Mouse (Mus musculus) heart, adult 18-20 months (tissue): ENCODE measurements around the gene Aicda. TPM values are rescaled to one million over a fixed set of nuclear protein-coding genes. Genes with fewer than 3 reads are reported as not detected.
"Not testable (repeated sequence)": the region's sequence is repeated elsewhere in the genome, so short reads cannot be mapped to it uniquely, and the experiment has no call there.

Source experiments
- DNase-seq, 2 experiments: peaks; one replicate each; pipeline ENCODE4 v3.0.0; 2021 to 2022; ENCODE audit warnings: mixed read lengths in 1 of 2
- total RNA-seq, 2 experiments: library from RNA; stranded (reverse); gene quantifications; 2 replicates each; pipeline ENCODE4 v1.2.3; 2021

Aicda gene
- total RNA-seq, 2 experiments from 2014 or later: not detected

DNA sequence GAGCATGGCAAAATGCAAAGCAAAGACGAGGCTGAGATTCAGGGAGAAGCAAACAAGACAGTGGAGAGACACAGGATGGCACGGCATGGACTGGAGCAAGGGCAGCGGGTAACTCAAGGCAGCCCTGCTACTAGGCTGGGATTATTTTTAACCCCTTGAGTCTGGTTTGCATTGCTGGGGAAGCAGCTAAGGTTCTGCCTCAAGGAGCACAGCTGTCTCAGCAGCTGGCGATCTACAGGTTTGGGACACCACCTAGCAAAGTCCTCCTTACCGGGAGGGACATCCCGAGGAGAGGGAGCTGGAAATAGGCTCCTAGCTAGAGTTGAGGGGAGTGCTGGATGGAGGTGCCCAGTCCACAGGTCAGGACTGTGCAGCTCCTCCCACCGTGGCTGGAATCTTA lies 1.7 kb downstream of the Aicda start:
- no peak for DNase-seq

GRCm38 (mm10) chr6:122556959-122557561 lies 3.5 kb downstream of the Aicda start:
- DNase-seq: peak; percentile 72 to 87

DNA sequence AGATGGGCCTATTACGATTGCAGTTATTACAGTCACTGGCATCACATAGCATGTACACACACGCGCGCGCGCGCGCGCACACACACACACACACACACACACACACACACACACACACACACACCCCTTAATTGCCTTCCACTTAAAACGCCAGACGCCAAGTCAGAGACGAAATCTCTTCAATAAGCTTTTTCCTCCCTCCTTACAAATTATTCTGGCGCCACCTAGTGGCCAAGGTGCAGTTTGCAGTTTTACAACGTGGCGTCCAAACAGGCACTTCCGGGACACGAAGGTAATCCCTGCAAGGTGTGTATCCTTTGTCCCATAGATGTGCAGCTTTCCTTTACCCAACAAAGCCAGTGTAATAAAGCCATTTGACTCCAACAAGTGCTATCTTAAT lies 6.8 kb downstream of the Aicda start:
- peak; percentile 62 to 86 for DNase-seq

DNA sequence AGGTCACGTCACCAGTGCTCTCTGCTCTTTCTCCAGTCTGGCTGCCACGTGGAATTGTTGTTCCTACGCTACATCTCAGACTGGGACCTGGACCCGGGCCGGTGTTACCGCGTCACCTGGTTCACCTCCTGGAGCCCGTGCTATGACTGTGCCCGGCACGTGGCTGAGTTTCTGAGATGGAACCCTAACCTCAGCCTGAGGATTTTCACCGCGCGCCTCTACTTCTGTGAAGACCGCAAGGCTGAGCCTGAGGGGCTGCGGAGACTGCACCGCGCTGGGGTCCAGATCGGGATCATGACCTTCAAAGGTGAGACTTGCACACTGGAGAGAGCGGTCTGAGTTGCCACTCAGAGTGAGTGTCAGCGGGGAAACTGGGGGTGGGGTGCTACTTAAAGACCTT lies 7.4 kb downstream of the Aicda start:
- DNase-seq: no peak

GRCm38 (mm10) chr6:122562463-122562862 lies 8.9 kb downstream of the Aicda start:
- DNase-seq: peak; percentile 36 to 79

DNA sequence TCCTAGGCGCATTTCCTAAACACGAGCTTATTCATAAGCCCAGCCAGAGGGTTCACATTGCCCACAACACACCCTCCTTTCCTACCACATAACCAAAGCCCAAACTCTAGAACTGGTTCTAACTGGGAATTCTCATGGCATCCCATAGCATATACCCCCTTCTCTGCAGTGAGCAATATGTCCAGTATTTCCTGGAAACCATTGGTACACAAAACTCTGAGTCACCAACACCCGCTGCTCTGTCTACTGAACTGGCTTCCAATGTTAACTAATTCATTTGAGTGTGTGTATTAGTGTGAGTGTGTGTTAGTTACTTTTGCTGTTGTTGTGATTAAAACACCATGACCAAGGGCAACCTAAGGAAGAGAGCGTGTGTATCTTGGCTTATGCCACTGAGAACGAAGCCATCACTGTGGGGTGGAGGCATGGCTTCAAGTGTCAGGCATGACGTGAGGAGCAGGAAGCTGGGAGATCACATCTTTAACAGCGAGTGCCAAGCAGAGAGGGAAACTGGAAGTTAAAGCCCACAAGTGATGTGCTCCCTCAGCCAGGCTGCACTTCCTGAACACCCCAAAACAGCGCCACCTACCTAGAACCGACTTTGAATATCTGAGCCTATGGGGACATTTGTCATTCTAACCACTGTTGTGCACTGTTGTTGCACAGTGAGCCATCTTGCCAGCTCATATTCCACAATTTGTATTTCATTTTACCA lies 11.6 kb downstream of the Aicda start:
- DNase-seq: no peak

DNA sequence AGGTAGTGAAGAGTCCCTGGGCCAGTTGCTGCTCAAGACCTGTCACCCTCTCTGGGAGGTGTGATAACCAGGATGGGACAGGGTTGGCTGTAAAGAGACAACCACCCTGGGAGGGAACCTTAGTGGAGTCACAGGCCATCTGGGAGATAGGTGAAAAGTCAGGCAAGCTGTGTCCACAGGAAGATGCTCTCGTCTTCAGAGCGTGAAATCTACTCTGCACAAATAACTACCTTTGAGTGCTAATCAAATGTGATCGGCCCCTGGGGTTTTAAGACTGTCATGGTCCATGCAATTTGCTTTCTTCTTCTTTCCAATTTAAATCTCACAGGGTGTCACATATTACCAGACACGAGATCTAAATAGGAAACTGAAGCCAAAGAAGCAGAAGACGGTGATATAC lies 15.5 kb downstream of the Aicda start:
- DNase-seq: no peak

DNA sequence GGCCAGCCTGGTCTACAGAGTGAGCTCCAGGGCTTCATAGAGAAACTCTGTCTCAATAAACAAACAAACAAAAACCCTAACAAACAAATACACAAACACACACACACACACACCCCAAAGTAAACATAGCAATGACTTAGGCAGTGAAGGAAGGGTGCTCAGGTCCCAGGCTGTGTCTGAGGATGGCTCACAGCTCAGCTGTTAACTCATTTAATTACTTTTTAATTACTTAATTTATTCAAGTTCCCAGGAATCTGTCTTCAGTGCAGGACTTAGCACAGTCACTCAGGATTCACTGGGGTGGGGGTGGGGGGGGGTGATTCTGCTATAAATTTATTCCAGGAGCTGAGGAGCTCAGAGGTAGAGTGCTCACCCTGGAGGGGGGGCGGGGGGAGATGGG lies 16.2 kb downstream of the Aicda start:
- no peak for DNase-seq

DNA sequence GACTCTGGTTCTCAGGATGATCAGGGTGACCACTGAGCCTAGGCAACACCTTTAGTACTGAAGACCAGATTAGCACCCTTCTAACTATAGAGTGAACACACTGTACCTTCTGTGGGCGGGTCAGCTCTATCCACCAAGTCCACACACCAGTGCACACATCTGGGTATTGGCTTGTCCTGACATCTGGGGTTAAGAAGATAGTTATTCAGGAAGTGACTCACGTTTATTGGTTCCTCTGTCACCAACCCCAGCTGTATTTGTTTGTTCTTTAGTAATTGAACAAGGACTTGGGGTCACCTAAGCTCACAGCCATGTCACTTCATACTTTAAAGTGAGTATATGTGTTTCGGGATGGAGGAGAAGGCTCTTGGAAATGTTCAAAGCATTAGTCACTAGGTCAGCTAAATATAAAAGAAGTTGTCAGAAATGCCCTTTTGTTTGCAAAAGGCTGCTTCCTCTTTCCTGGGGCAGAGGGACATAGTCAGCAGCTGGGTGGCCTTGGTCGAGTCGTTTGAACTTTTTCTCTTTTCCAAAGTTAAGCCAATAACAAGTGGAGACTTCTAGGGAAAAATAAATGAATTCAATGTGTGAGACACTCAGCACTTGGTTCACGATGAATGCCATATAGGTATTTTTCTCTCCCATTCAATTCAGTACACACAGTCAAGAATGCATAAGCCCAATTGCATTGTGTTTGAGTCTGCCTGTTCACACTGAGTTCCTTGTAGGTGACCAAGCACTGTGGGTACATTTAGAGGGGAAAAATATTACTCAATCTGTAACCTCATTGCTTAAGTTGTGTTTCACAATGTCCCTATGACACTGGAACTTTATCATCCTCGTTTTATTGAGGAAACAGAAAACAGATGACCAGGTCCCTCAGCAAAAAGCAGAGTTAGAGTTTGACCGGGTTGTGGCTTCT lies 17.4 kb downstream of the Aicda start:
- DNase-seq: peak; percentile 22 to 35

DNA sequence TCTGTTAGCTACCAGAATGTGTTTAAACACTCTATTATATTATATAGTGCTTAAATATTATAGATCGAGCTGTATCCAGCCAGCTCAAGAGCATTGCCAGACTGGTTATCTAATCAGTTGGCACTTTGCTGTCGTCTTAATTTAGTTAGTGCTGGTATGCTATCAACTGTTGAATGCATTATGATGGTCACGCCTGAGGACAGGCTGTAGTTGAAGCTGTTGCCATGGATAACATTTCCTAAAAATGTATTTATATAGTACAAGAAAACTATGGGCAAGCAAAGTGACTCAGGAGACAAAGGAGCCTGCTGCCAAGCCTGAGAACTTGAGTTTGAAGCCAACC lies 18.0 kb downstream of the Aicda start:
- DNase-seq: no peak

- not testable (repeated sequence) for DNase-seq
These were observed 21.4 kb downstream of the Aicda start for GRCm38 (mm10) chr6:122575037-122575436.

GRCm38 (mm10) chr6:122577030-122577429 lies 23.4 kb downstream of the Aicda start:
- DNase-seq: no peak

DNA sequence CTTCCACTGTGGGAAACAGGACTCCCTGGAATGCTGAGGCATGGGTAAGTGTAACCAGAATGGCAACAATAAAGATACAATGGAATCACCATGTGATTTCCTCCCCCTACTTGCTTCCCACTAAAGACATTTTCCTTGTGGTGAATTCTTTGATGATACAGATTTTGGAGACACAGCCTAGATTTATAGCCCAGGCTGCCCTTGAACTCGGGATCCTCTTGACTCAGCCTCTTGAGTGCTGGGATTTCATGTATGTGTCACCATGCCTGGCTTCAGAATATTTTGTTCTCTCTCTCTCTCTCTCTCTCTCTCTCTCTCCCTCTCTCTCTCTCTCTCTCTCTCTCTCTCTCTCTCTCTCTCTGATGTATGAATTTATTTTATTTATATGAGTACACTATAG lies 25.5 kb downstream of the Aicda start:
- DNase-seq: no peak

- no peak for DNase-seq
These were observed 37.6 kb downstream of the Aicda start for GRCm38 (mm10) chr6:122591027-122591758.

DNA sequence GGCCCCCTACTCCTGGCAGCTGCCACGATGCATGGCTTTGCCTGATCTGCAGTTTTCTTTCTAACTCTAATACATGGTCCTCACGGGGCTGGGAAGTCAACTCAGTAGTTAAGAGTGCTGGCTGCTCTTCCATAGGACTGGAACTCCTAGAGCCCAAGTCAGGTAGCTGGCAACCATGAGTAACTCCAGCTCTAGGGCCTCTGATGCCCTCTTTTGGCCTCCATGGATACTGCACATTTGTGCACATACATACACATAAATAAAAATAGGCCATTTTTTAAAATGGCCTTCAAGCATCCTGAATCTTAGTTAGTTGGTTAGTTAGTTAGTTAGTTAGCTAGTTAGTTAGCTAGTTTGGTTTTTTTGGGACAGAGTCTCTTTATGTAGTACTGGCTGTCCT lies 39.3 kb downstream of the Aicda start:
- no peak for DNase-seq

DNA sequence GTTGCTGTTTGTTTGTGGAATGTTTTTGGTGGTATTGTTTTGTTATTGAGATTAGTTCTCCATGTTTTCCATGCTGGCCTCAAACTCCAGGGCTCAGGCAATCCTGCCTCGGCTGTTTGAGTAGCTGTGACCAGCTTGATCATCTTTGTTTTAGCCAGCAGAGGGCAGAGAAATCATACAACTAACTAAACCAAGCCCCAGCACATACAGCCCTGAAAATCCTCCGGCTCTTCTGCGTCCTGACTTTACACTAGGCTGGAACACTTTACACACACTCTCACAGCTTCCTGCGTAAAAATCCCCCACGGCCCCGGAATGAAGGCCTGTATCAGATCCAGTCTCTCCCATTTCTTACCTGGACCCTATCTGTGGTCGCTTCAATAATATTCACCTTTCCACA lies 42.0 kb downstream of the Aicda start:
- peak; percentile 58 to 65 for DNase-seq

- DNase-seq: no peak
These were observed 43.0 kb downstream of the Aicda start for GRCm38 (mm10) chr6:122596608-122597007.

GRCm38 (mm10) chr6:122598014-122598413 lies 44.4 kb downstream of the Aicda start:
- peak in 1 of 2 experiments; percentile 21 for DNase-seq

- DNase-seq: peak; percentile 28 to 35
These were observed 44.8 kb downstream of the Aicda start for GRCm38 (mm10) chr6:122598436-122598835.

GRCm38 (mm10) chr6:122599054-122599737 lies 45.6 kb downstream of the Aicda start:
- DNase-seq: peak in 1 of 2 experiments; percentile 45

DNA sequence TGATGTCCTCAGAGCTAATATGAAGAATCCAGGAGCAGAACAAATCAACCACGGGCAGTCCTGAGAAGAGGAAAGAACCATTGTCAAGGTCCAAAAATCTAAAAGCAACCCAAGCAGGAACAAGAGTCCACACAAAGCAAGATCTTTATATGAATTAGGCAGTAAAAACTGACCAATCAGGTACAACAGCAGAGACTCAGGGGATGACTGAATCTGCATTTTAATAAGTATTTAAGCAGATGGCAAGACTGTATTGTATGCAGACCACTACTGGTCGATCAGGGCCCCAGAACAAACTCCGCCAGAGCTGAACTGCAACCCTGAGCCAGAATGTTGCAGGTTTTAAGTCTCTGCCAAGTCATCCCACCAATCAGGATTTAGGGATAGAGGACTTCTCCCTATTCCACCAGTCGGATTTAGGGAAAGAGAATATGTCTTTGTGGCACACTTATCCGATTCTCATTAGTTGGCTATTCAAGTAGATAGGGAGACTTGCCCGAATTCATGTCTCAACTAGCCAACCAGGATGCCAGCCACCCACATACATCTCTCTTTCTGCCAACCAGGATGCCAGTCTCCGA lies 46.6 kb downstream of the Aicda start:
- no peak for DNase-seq
